Mouse (Mus musculus): ENCODE measurements around the gene Sirt4.

Sirt4 gene

GRCm38 (mm10) chr5:115436421-115437124 lies 48.0 kb downstream of the Sirt4 start:
- DNase-seq (ENCODE audit: low read depth in 1 of 2, low spot score in 2 of 2) = no peak

GRCm38 (mm10) chr5:115435755-115436379 lies 48.7 kb downstream of the Sirt4 start:
- no peak for DNase-seq (ENCODE audit: low read depth in 1 of 2, low spot score in 2 of 2)

GRCm38 (mm10) chr5:115434853-115435754 lies 49.4 kb downstream of the Sirt4 start:
- no peak for DNase-seq (ENCODE audit: low read depth in 1 of 2, low spot score in 2 of 2)

DNA sequence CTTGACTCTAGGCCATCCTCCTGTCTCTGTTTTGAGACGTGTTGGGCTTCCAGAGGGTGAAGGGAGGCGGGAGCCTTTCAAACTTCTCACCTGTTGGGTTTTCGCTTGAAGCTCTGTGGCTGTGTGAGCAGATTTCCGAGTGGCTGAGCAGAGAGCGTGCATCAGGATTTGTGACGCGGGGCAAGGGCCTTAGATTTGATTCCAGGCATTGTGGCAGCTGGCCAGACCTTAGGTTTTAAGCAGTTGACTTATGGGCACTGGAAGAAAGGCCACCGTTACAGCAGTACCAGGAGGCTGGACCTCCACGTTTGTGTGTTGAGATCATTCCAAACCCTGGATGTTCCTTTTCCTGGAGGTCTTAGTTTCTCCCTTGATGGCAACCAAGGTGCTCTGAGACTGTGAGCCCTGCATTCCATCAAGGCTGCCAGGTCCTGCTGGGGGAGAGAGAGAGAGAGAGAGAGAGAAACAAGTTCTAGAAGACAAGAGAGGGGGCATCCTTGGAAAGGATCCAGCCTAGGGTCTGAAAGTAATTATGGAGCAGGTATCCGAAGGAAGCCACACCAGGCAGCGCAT lies 50.2 kb downstream of the Sirt4 start:
- DNase-seq (ENCODE audit: low read depth in 1 of 2, low spot score in 2 of 2) = no peak

GRCm38 (mm10) chr5:115433191-115433590 lies 51.3 kb downstream of the Sirt4 start:
- no peak for DNase-seq (ENCODE audit: low read depth in 1 of 2, low spot score in 2 of 2)

DNA sequence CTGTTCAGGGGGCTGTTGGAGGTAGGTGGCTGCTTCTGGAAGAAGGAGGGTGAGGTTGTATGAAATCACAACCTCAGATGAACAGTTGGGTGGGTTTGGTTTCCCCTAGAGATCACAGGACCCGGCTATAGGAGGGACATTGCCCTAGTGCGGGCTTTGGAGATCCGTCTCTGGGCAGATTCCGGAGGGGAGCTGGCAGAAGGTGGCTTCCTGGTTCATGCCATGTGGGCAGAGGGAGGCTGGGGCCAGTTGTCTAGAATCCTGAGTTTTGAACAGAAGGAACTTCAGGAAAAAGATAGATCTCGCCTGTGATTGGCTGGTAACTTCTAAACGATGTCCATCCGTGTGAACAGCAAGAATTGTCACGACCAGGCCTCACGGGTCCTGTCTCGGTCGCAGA lies 52.1 kb downstream of the Sirt4 start:
- no peak for DNase-seq (ENCODE audit: low read depth in 1 of 2, low spot score in 2 of 2)

DNA sequence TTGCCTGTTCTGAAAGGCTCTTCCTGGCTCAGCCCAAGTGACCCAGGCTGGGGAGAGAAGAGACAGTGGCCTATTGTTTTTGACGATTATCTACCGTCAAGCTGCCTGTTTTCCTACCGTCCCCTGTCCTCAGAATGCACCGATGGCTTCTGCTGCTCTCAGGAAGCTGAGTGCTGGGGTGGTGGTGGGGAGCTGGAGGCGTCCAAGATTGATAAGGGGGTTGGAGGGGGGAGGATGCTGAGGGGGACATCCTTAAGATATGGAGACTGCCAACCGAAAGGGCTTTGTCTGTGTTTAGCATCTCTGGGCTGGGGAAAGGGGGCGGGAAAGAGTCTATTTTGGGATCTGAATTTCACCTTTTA lies 52.6 kb downstream of the Sirt4 start:
- DNase-seq (ENCODE audit: low read depth in 1 of 2, low spot score in 2 of 2) = no peak

- DNase-seq (ENCODE audit: low read depth in 1 of 2, low spot score in 2 of 2) = no peak
These were observed 53.2 kb downstream of the Sirt4 start for GRCm38 (mm10) chr5:115431061-115431897.

DNA sequence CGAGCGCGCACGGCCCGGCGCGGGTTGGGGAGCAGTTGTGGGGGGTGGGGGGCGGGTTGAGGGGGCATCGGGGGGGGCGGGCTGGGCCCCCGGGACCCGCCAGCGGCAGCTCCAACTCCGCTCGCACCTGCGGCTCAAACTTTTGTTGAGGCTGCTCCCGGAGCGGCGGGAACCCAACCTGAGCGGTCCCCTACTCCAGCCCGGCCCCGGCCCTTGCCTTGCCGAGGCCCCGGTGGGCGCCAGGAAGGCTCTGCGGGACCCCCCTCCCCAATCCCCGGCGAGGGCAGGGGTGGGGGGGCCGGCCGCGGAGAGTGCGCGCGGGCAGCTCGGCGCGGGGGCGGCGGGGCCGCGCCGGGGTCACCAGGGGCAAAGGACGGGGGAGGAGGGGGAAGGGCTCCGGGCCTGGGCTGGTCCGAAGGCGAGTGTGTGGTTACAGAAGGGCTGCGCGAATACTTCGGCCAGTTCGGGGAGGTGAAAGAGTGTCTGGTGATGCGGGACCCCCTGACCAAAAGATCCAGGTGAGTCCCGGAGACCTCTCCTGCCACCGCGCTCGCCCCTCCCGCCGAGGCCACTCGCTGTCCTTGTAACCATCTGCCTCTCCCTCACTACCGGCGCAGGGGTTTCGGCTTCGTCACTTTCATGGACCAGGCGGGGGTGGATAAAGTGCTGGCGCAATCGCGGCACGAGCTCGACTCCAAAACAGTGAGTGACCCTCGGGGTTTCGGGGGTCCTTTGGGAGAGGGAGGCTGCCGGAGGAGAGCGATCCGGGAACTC lies 54.2 kb downstream of the Sirt4 start:
- no peak for DNase-seq (ENCODE audit: low read depth in 1 of 2, low spot score in 2 of 2)

DNA sequence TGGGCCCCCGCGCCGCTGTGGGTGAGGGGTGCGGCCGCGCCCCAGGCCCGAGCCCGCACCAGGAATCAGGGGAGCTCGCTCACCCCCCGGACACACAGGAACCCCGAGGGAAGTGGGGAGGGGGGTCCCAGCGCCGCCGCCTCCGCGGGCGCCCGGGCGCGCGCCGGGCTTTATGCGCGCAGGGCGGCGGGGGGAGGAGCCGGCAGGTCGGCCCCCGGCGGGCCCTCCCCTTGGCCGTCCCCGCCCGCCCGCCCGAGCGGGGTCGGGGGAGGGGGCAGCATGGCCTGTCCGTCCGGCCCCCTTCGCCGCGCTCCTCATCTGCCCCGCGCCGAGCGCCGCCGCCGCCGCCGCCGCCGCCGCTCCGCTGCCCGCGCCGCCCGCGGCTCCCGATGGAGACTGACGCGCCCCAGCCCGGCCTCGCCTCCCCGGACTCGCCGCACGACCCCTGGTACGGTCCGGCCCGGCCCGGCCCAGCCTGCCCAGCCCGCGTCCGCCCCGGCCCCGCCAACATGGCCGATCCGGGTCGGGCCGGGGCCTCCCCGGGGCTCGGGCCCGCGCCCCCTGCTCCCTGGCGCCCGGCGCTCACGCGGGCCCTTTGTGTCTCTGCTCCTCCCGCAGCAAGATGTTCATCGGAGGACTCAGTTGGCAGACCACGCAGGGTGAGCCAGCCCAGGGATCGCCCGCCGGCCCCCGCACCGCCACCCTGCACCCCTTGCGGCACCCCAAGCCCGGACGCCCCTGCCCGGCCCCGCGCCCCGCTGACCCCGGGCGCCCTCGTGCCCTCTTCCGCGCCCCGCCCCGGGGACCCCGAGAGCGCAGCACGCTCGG lies 55.0 kb downstream of the Sirt4 start, which contains the start of gene Msi1:
Gene Msi1, plus strand, starts transcription at position 241 of the 828 bp plus-strand sequence.
- DNase-seq (ENCODE audit: low read depth in 1 of 2, low spot score in 2 of 2) = no peak

GRCm38 (mm10) chr5:115428831-115429358 lies 55.6 kb downstream of the Sirt4 start:
- DNase-seq (ENCODE audit: low read depth in 1 of 2, low spot score in 2 of 2) = no peak
